Mouse (Mus musculus): ENCODE data around the gene Tctex1d4.

GRCm38 (mm10) chr4:117143023-117143422 lies 16.4 kb downstream of the Tctex1d4 start:
- TF ChIP-seq CTCF (IDR thresholded peaks at IDR 0.05; ENCODE audit: insufficient read depth, low read length) (no peak), POLR2A (IDR thresholded peaks at IDR 0.05; ENCODE audit: borderline replicate concordance, extremely low read depth, low read depth, low read length) (no peak)
